Mouse (Mus musculus): Measurements from ENCODE around the gene Olfr1029. TPM values are rescaled to one million over a fixed set of nuclear protein-coding genes. Genes with fewer than 3 reads are reported as not detected.
"Not testable (repeated sequence)": the region's sequence is repeated elsewhere in the genome, so short reads cannot be mapped to it uniquely, and the experiment has no call there.

Gene Olfr1029
- total RNA-seq (2022): under 1 TPM in 1 of 4 experiments, not detected in 3; 0.18 TPM

DNA sequence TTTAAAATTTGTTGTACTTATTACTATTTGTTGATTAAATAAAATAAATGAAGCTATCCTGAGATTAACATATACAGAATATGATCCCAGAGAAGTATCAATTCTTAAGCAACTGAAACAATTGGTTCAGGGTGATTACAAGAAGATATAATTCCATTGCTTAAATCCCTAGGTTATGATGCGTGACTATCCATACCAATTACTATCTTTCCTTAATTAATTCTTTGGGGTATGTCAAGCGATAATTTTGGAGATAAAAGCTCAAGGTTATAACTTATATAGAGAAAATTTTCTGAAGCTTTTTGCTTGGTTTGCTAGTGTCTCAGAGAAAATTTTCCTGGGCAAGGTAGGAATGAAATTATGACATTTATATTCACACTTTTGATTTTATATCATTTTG is at the start of gene Olfr1029:
Olfr1029 (plus strand) TSS at position 301 of the 400 bp plus-strand sequence.
- DNase-seq (ENCODE audit: low spot score in 2 of 2): no peak

DNA sequence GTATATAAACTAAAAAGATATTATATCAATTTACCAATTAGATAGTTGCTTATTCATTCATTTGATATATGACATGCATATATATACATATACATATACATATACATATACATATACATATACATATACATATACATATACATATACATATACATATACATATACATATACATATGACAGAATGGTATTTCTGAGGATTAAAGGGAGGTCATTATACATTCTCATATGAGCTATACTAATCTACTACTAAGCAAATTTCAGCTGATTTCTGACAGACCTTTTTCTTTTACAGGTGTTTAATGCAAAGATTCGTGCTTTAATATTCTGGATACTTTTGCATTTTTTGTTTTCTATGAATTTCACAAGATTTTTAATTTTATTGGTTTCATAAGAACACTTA is 23.6 kb upstream of the Olfr1029 start, which contains the start of gene Olfr1028:
Olfr1028 (plus strand) TSS at position 301 of the 400 bp plus-strand sequence.
- DNase-seq (ENCODE audit: low spot score in 2 of 2): no peak

DNA sequence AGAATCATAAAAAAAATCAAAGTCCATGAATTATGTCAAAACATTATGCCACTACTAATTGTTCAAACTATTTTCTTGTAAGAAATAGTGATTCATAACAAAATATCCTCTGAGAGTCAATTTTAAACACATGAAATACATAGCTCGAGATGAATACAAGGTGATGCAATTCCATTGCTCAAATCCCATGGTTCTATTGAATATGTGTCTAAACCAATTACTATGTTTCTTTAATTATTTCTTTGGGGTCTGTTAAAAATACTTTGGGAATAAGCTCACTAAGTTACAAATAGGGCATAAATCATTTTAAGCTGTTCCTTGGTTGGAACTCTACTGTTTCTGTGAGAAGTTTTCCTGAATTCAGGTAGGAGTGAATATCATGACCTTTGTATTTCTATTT is 5.3 kb downstream of the Olfr1029 start, which contains the start of gene Olfr1030:
Olfr1030 (plus strand) TSS at position 301 of the 400 bp plus-strand sequence.
- DNase-seq (ENCODE audit: low spot score in 2 of 2): no peak

DNA sequence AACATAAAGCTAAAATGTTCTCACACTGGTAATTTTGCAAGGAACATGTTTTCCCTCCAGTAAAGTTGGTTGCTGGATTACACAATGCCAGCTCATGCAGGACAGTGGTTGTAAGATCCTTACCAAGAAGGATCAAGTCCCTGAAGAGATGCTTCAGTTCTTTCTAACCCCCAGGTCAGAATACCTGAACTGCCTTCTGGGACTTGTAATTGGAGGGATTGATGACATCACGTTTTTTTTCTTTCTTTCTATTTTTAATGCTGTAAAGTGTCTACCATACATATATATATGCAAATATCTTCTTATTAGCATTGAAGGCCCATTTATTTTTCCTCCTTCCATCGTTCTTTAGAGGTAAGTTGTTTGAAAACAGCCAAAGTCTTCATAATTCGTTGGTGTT is 16.3 kb downstream of the Olfr1029 start, which contains the start of gene Olfr1031:
Olfr1031 (plus strand) TSS at position 301 of the 400 bp plus-strand sequence.
- DNase-seq (ENCODE audit: low spot score in 2 of 2): no peak

DNA sequence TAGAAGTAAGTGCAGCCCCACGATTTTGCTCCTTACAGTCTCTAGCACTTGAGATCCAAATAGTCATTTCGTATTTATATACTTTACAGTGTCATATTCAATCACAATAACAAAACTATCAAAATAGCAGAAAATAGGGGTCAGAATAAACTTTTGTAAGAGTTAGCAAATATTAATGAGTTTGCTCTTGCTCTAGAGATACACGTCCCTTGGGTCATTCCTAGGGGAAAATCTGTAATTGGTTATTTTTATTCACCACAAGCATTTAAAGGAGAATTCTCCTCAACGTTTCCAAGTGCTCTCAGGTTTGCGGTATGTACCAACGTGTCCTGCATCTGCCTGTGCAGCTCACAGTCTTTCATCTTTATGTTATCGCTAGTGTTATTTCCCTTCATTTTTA is 31.5 kb downstream of the Olfr1029 start, which contains the start of gene Olfr1032:
Olfr1032 (plus strand) TSS at position 301 of the 400 bp plus-strand sequence.
- DNase-seq (ENCODE audit: low spot score in 2 of 2): no peak

DNA sequence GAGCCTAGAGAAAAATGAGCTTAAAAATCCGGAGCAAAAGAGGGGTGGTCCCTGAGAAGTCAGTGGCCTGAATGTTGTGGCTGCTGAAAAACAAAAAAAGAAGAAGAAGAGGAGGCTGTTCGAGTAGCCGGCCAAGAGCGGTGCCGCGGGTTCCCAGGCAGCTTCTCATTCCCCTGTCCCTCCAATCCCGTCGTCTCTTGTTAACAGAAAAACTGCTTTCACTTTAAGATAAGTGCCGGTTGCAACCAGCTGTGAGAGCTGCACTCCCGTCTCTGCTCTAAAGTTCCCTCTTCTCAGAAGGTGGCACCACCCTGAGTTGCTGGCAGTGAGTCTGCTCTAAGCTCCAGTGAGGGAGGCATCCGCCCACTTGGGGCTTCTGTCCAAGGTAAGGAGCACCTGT is 46.7 kb downstream of the Olfr1029 start, which contains the start of gene Olfr1033:
Olfr1033 (plus strand) TSS at position 228 of the 400 bp plus-strand sequence.
- not testable (repeated sequence) for DNase-seq (ENCODE audit: low spot score in 2 of 2)

DNA sequence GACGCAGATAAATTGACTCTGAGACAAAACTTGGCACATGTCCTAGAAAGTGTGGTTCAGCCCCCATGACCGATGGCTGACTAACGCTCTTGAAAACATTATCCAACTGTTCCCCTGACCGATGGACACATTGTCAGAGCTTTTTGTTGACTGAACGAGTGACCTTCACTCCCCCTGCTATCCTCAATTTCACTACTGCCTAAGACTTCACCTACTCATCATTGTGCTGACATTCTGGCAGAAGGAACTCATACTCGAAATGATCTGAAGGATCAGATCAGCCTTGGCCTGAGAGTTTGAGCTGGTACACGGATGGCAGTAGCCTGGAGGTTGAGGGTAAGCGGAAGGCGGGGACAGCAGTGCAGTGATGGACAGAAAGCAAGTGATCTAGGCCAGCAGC is 47.8 kb downstream of the Olfr1029 start:
- not testable (repeated sequence) for DNase-seq (ENCODE audit: low spot score in 2 of 2)

Other genes with a start within 250 kb of the Olfr1029 start
- gene Olfr1012, start 211.1 kb upstream of the Olfr1029 start, total RNA-seq (2022): not detected
- gene Olfr1013, start 206.8 kb upstream of the Olfr1029 start, total RNA-seq (2022): not detected
- not detected for gene Olfr1014, start 201.2 kb upstream of the Olfr1029 start, total RNA-seq (2022)
- gene Olfr1015, start 191.9 kb upstream of the Olfr1029 start, total RNA-seq (2022): not detected
- gene Olfr1016, start 171.4 kb upstream of the Olfr1029 start, total RNA-seq (2022): not detected
- not detected for gene Olfr1018, start 155.4 kb upstream of the Olfr1029 start, total RNA-seq (2022)
- gene Olfr1019, start 128.4 kb upstream of the Olfr1029 start, total RNA-seq (2022): not detected
- gene Olfr1020, start 126.9 kb upstream of the Olfr1029 start, total RNA-seq (2022): not detected
- not detected for gene Olfr1022, start 105.3 kb upstream of the Olfr1029 start, total RNA-seq (2022)
- gene Olfr1023, start 88.3 kb upstream of the Olfr1029 start, total RNA-seq (2022): not detected
- gene Olfr1024, start 68.8 kb upstream of the Olfr1029 start, total RNA-seq (2022): not detected
- gene Olfr1025-ps1, start 58.7 kb upstream of the Olfr1029 start, total RNA-seq (2022): not detected
- gene Olfr1026, start 52.3 kb upstream of the Olfr1029 start, total RNA-seq (2022): not detected
- under 1 TPM in 2 of 4 experiments, not detected in 2; 0.09 to 0.11 TPM for gene Olfr1028, start 23.5 kb upstream of the Olfr1029 start, total RNA-seq (2022)
- gene Olfr1030, start 5.4 kb downstream of the Olfr1029 start, total RNA-seq (2022): not detected
- not detected for gene Olfr1031, start 16.4 kb downstream of the Olfr1029 start, total RNA-seq (2022)
- not detected for gene Olfr1032, start 31.6 kb downstream of the Olfr1029 start, total RNA-seq (2022)
- gene Olfr1033, start 46.7 kb downstream of the Olfr1029 start, total RNA-seq (2022): not detected
- gene Olfr1034, start 72.0 kb downstream of the Olfr1029 start, total RNA-seq (2022): not detected
- gene Olfr1036, start 100.1 kb downstream of the Olfr1029 start, total RNA-seq (2022): not detected
- not detected for gene Olfr1037, start 113.5 kb downstream of the Olfr1029 start, total RNA-seq (2022)
- not detected for gene Olfr1039, start 162.0 kb downstream of the Olfr1029 start, total RNA-seq (2022)
- gene Olfr1040, start 172.8 kb downstream of the Olfr1029 start, total RNA-seq (2022): not detected
- gene Olfr1042, start 187.9 kb downstream of the Olfr1029 start, total RNA-seq (2022): not detected
- not detected for gene Olfr1043, start 193.6 kb downstream of the Olfr1029 start, total RNA-seq (2022)
- not detected for gene Olfr1044, start 203.9 kb downstream of the Olfr1029 start, total RNA-seq (2022)
- not detected for gene Olfr52, start 211.8 kb downstream of the Olfr1029 start, total RNA-seq (2022)
- gene Olfr1045, start 229.1 kb downstream of the Olfr1029 start, total RNA-seq (2022): not detected
- not detected for gene Olfr1046, start 245.4 kb downstream of the Olfr1029 start, total RNA-seq (2022)

Measured in left cerebral cortex, adult 8-10 months (tissue).